Mouse (Mus musculus) heart, embryonic 11.5 days (tissue): ENCODE measurements around the gene Plk3. TPM values are rescaled to one million over a fixed set of nuclear protein-coding genes. Genes with fewer than 3 reads are reported as not detected.

ENCODE experiments used
- ATAC-seq: fragments of 200-750 bp; cut with Nextera tagmentation; replicated peaks from 2 replicates; pipeline ENCODE4 v1.8.0; 2017; ENCODE audit warnings: moderate library complexity; ENCODE audit not compliant: insufficient number of reproducible peaks, low FRiP score, low TSS enrichment
- H3K27ac ChIP-seq: fragments of 300-500 bp; sonication (generic); 2 replicates; pipeline ENCODE4 v1.5.1; 2014; ENCODE audit warnings: mild to moderate bottlenecking, low read depth, low read length
- H3K27me3 ChIP-seq: fragments of 300-500 bp; sonication (generic); 2 replicates; pipeline ENCODE4 v1.6.1; 2014; ENCODE audit warnings: mild to moderate bottlenecking, low read length, mixed read lengths; ENCODE audit not compliant: control insufficient read depth, insufficient read depth
- H3K36me3 ChIP-seq: fragments of 300-500 bp; sonication (generic); 2 replicates; pipeline ENCODE4 v1.6.1; 2014; ENCODE audit warnings: mild to moderate bottlenecking, low read length, moderate library complexity, mixed read lengths; ENCODE audit not compliant: control insufficient read depth, insufficient read depth
- H3K4me1 ChIP-seq: fragments of 300-500 bp; sonication (generic); 2 replicates; pipeline ENCODE4 v1.6.1; 2014; ENCODE audit warnings: low read length; ENCODE audit not compliant: control insufficient read depth, insufficient read depth
- H3K4me2 ChIP-seq: fragments of 300-500 bp; sonication (generic); 2 replicates; pipeline ENCODE4 v1.6.1; 2014; ENCODE audit warnings: mild to moderate bottlenecking, moderate library complexity
- H3K4me3 ChIP-seq: fragments of 300-500 bp; sonication (generic); 2 replicates; pipeline ENCODE4 v1.5.1; 2014; ENCODE audit warnings: low read depth, low read length
- H3K9ac ChIP-seq: fragments of 300-500 bp; sonication (generic); 2 replicates; pipeline ENCODE4 v1.6.1; 2014; ENCODE audit warnings: mild to moderate bottlenecking, low read depth, low read length, moderate library complexity
- H3K9me3 ChIP-seq: fragments of 300-500 bp; sonication (generic); replicated peaks from 2 replicates; pipeline ENCODE4 v1.6.1; 2016; ENCODE audit warnings: low read length; ENCODE audit not compliant: control insufficient read depth
- WGBS: fragments of 180-500 bp; shearing (Covaris S2); extraction: QIAGEN DNeasy Blood & Tissue Kit; methylation state at CpG from one replicate; pipeline ENCODE4 v1.1.7; 2014; ENCODE audit not compliant: insufficient replicate concordance; 5-methylcytosine and 5-hydroxymethylcytosine counted together
- polyA plus RNA-seq: library from polyadenylated mRNA; unstranded; fragments of >200 nt; fragmentation: Nextera tagmentation; extraction: Ambion mirVana; gene quantifications from 2 replicates; pipeline ENCODE4 v1.2.1, GENCODE M21; 2014

The Plk3 gene
- polyA plus RNA-seq, 1 experiment from 2014 or later = 1.3 TPM

DNA sequence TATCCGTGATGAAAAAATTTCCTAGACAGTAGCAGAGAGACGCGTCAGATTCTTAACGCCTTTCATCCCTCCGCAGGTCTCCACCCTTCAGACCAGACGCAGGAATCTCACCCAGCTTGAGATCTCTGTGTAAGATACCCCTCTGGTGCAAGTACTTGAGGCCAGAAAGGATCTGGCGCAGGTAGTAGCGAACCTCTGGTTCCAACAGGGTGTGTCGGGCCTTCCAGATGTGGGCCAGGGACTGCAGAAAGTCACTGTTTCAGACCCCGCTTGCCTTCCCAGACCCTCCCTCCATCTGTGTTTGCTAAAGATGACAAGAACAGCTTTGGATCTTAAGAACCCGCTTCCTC, 994 bp downstream of the Plk3 start:
- Histone ChIP-seq H3K27ac (no peak overlapping the region), H3K4me2 (peak overlapping the region; percentile 99), H3K4me1 (peaks cover 8% of the 10 kb centered on the region; the same call in 1 of the 2 replicates), H3K27me3 (peaks cover 27% of the 10 kb centered on the region), H3K4me3 (peak overlapping the region; percentile 86), H3K9me3 (no peaks in the 10 kb centered on the region), H3K36me3 (no peaks in the 10 kb centered on the region), H3K9ac (no peak overlapping the region)
- ATAC-seq = no peak
- WGBS = 13% methylated on average over 11 of the region's 11 CpGs

DNA sequence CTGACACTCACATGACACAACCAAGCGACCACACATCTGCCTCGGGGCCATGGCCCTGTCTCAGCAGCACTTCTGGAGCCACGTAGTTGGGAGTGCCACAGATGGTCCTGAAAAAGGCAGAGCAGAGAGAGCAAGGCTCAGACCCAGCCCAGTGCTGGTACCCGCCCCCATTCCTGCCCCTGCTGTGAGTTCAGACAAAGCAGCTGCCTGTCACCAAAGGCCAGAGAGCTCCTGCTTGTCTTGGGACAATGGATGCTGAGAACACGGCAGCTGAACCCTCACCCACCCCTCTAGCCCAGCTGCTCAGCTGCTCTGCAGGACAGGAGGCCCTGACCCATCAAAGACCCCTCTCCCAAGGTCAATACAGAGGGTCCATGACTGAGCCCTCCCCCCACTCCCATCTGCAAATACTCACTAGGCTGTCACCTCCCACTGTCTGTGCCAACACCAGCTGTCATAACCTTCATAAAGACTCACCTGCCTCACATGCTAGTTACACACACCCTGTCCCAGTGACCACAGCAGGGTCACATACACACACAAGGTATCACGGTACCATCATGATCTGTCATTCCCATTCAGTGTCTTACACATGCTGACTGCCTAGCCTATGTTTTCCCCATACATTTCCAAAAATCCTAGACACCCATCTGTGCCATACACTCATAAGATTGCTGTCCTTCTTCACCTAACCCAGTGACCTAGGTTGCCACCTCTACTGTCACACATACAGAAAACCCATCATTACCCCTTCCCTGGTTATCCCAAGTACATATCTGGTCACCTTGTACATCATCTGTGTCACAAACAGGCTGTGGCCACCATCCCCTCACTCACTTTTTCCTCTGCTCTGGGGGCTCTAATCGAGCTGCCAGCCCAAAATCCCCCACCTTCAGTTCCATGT, 1.6 kb downstream of the Plk3 start:
- Histone ChIP-seq H3K4me1 (peaks cover 8% of the 10 kb centered on the region; the same call in 1 of the 2 replicates), H3K27ac (no peak overlapping the region), H3K27me3 (peaks cover 27% of the 10 kb centered on the region), H3K36me3 (no peaks in the 10 kb centered on the region), H3K9ac (no peak overlapping the region), H3K9me3 (no peaks in the 10 kb centered on the region), H3K4me3 (no peak overlapping the region), H3K4me2 (peak overlapping the region; percentile 99)
- 32% methylated on average over 7 of the region's 7 CpGs for WGBS
- ATAC-seq = 0 out of 2 replicates have a peak, but pooled peaks have one; percentile 3

DNA sequence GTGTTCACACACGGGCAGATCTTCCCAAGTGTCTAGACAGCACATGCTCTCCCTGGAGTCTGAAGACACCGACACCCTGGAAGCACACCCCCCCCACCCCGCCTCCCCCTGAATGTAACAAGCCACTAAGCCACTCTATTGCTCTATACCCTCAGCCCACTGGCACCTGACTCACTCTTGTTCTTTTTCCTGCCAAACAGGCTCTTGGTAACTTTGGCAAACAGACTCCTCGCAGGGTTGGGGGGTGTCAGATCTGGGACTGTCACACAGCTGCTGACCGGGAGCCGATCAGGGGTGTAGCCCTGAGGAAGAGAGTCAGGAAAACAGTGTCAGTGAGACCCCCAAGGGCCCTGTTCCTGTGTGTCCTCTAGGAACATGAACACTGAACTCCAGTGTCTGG, 2.6 kb downstream of the Plk3 start:
- no peak for ATAC-seq
- WGBS = 71% methylated on average over 6 of the region's 6 CpGs
- peaks cover 27% of the 10 kb centered on the region for H3K27me3 ChIP-seq
- H3K4me1 ChIP-seq = peaks cover 8% of the 10 kb centered on the region; the same call in 1 of the 2 replicates
- no peak overlapping the region for H3K4me3 ChIP-seq
- no peaks in the 10 kb centered on the region for H3K9me3 ChIP-seq
- H3K4me2 ChIP-seq = no peak overlapping the region
- no peaks in the 10 kb centered on the region for H3K36me3 ChIP-seq
- H3K9ac ChIP-seq = no peak overlapping the region
- H3K27ac ChIP-seq = no peak overlapping the region

DNA sequence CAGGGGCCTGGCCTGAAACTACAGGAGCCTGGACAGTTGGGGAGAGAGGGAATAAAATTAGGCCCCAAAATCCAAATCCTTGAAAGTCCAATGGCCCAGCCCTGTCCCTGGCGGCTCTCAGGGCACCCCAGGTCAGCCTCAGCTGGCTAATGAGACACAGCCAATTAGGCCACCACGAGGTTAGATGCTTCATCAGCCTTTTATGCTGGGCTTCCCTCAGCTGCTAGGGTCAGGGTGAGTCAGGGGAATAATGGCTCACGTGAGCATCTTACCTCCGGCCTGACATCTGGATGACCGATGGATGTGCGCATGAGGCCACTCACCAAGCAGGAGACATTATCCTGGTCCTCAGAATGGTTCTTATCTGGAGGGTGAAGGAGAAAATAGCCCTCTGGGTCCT, 3.0 kb downstream of the Plk3 start:
- Histone ChIP-seq H3K4me2 (no peak overlapping the region), H3K4me1 (peaks cover 11% of the 10 kb centered on the region), H3K27me3 (peaks cover 27% of the 10 kb centered on the region), H3K36me3 (no peaks in the 10 kb centered on the region), H3K9me3 (no peaks in the 10 kb centered on the region), H3K4me3 (no peak overlapping the region), H3K9ac (no peak overlapping the region), H3K27ac (no peak overlapping the region)
- 76% methylated on average over 6 of the region's 6 CpGs for WGBS
- no peak for ATAC-seq

DNA sequence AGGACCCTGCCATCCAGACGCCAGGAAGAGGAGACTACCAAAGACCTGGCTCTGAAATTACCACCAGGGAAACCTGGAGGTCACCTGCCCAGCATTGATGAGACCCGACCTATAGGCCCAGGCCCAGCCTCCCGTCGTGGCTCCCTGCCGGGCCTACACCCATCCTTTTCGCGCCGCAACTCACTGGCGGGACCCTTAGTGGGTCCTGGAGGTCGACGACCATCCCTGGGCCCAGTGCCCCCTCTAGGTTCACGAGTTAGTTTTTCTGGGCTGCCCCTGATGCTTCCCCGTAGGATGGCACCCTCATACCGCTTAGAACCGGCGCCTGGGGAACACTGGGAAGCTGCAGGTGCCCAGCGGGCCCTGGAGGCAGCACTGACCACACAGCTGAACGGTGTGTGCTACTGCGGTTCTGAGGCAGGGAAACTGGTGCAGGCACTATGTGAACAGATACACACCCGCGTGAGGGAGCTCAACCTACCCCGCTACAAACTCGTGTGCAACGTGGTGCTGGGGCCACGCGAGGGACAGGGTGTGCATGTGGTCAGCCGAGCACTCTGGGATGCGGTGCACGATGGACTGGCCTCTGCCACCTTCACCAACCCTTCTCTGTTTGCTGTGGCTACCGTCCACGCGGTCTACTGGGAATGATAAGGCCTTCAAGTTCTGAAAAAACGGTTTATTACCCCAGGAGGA, 5.6 kb downstream of the Plk3 start:
- H3K4me1 ChIP-seq = peaks cover 18% of the 10 kb centered on the region
- WGBS = 83% methylated on average over 33 of the region's 33 CpGs

DNA sequence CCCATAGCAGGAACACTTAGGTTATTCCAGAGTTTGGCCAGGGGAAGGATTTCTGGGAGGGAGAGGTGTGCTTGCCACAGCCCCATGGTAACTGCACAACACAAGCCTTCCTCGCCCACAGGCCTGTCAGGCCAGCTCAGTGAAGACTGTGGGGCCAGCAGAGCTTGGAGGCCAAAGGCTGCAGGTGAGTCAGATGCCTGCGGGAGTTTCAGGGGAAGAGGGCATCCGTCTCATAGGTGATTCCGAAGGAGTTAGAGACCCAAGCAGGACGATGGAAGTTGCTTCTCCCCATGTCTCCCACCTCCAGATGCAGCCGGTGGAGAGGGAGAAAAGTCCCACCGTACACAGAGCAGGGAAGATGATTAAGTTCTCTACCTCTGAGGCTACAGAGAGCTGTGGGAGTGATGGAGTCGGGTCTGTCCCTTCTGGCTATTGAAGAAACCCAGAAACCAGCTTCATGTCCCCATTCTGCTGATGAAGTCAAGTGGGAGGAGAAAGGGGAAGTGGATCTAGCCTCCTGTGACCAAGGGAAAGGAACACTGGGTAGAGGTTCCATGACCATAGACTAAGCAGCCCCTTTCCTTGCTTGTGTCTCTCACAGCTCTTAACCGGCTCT, 7.0 kb downstream of the Plk3 start, which contains the start of gene Tctex1d4:
TSS of gene Tctex1d4 (plus strand) at position 120 of the 616 bp plus-strand sequence.
- WGBS = 79% methylated on average over 9 of the region's 9 CpGs
- peaks cover 17% of the 10 kb centered on the region for H3K4me1 ChIP-seq
- H3K4me3 ChIP-seq = no peak within 1 kb of the TSS
- no peaks in the 10 kb centered on the region for H3K9me3 ChIP-seq
- H3K36me3 ChIP-seq = no peaks in the 10 kb centered on the region
- H3K27me3 ChIP-seq = peaks cover 9% of the 10 kb centered on the region
- H3K27ac ChIP-seq = peak within 1 kb of the TSS; percentile 86
- peak within 1 kb of the TSS; percentile 56 for H3K9ac ChIP-seq
- no peak within 1 kb of the TSS; the same call in none of the 2 replicates for H3K4me2 ChIP-seq
- no peak for ATAC-seq

More for the DNA sequence above, 5.6 kb downstream of the Plk3 start:
- H3K4me2 ChIP-seq = no peak overlapping the region
- no peaks in the 10 kb centered on the region for H3K36me3 ChIP-seq
- H3K4me3 ChIP-seq = no peak overlapping the region
- peaks cover 22% of the 10 kb centered on the region for H3K27me3 ChIP-seq
- no peak overlapping the region for H3K27ac ChIP-seq
- ATAC-seq = no peak
- H3K9me3 ChIP-seq = no peaks in the 10 kb centered on the region
- H3K9ac ChIP-seq = no peak overlapping the region

DNA sequence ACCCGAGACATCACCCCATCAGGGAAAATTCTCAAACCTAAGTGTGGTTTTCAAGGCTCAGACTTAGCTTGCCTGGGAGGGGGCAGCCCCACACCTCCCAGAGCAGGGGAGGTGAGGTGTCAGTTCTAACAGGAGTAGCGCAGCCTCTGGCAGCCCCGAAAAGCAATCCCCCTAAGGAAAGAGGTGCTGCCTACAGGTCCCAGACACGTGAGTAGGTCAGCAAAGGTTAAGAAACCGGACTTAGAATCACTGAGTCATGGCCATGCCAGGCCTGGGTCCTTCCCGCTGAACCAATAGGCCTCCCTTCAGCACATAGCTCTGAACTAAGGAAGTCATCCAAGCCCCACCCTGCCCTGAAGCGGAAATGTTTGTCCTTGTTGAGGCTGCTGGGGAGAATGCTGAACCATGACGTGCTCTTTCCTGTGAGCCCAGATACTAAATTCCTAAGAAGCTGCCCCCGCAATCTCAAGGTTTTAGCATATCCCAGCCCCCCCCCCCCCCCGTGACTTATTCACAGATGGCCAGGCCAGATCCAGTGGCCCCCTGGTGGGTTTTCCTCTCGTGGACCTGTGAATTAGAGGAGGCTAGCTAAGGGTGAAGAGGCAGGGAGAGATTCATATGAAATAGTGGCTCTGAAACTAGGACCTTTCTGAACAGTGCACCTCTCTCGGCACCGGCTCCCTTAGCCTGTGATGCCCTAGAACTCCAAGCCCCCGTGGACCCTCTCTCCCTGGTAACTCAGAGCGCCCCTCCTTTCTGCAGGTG, 7.7 kb downstream of the Plk3 start:
- H3K9me3 ChIP-seq = no peaks in the 10 kb centered on the region
- H3K4me3 ChIP-seq = no peak overlapping the region
- 0 out of 2 replicates have a peak, but pooled peaks cover 3% of the 10 kb centered on the region for H3K27me3 ChIP-seq
- WGBS = 47% methylated on average over 15 of the region's 15 CpGs
- no peak overlapping the region; the same call in 1 of the 2 replicates for H3K4me2 ChIP-seq
- H3K36me3 ChIP-seq = no peaks in the 10 kb centered on the region
- peak overlapping the region; percentile 86 for H3K27ac ChIP-seq
- peak overlapping the region; percentile 56 for H3K9ac ChIP-seq
- ATAC-seq = peak; percentile 66
- H3K4me1 ChIP-seq = peaks cover 17% of the 10 kb centered on the region
